Mouse (Mus musculus): ENCODE data around the gene Figla.
"Not testable (repeated sequence)": the region's sequence is repeated elsewhere in the genome, so short reads cannot be mapped to it uniquely, and the experiment has no call there.

DNA sequence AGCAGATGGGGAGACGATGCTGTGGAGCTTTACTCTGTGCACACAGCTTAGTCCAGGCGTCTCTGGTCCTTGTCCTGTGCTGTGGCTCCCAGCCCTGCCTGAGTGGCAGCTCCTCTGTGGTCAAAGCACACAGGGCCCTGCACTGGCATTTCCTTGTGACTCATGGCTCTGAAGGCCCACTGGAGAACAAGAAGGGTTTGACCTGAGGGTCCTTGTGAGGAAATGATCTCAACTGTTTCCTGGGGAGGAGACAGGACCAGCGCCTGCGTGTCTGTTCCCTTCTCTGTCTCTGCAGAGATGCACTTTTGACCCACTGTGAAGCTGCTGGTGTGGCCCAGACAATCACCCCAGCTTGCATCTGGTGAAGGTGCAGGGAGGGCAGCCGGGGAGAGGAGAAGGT is 1.2 kb upstream of the Figla start:
- TF ChIP-seq CTCF (IDR thresholded peaks at IDR 0.05; ENCODE audit: control insufficient read depth, insufficient read depth, insufficient replicate concordance, low read depth, low read length); POLR2A (IDR thresholded peaks at IDR 0.05; ENCODE audit: control insufficient read depth, low read depth, low read length): not testable (repeated sequence)

All from testis, adult 2 months (tissue).